Mouse (Mus musculus) liver, embryonic 13.5 days (tissue): ENCODE data around the gene Rrp15. TPM values are rescaled to one million over a fixed set of nuclear protein-coding genes. Genes with fewer than 3 reads are reported as not detected.

ENCODE experiments used
- ATAC-seq: fragments of 200-750 bp; cut with Nextera tagmentation; 2 replicates; pipeline ENCODE4 v1.8.0; 2017; ENCODE audit warnings: low read depth, mild to moderate bottlenecking, moderate number of reproducible peaks, moderate library complexity
- DNase-seq: peaks from one replicate; pipeline ENCODE4 v3.0.0; 2022
- H3K27ac ChIP-seq: fragments of 300-500 bp; sonication (generic); 2 replicates; pipeline ENCODE4 v1.5.1; 2015; ENCODE audit warnings: moderate library complexity, mild to moderate bottlenecking, inconsistent platforms
- H3K27me3 ChIP-seq: fragments of 300-500 bp; sonication (generic); 2 replicates; pipeline ENCODE4 v1.6.1; 2015; ENCODE audit warnings: mild to moderate bottlenecking, inconsistent platforms
- H3K36me3 ChIP-seq: fragments of 300-500 bp; sonication (generic); 2 replicates; pipeline ENCODE4 v1.6.1; 2015; ENCODE audit warnings: mild to moderate bottlenecking, inconsistent platforms
- H3K4me1 ChIP-seq: fragments of 300-500 bp; sonication (generic); replicated peaks from 2 replicates; pipeline ENCODE4 v1.6.1; 2015; ENCODE audit warnings: inconsistent platforms
- H3K4me2 ChIP-seq: fragments of 300-500 bp; sonication (generic); 2 replicates; pipeline ENCODE4 v1.6.1; 2015; ENCODE audit warnings: inconsistent platforms, mild to moderate bottlenecking, moderate library complexity
- H3K4me3 ChIP-seq: fragments of 300-500 bp; sonication (generic); replicated peaks from 2 replicates; pipeline ENCODE4 v1.5.1; 2015; ENCODE audit warnings: mild to moderate bottlenecking, inconsistent platforms
- H3K9ac ChIP-seq: fragments of 300-500 bp; sonication (generic); 2 replicates; pipeline ENCODE4 v1.6.1; 2015; ENCODE audit warnings: mild to moderate bottlenecking, inconsistent platforms
- H3K9me3 ChIP-seq: fragments of 300-500 bp; sonication (generic); replicated peaks from 2 replicates; pipeline ENCODE4 v1.6.1; 2016; ENCODE audit warnings: inconsistent platforms
- WGBS: fragments of 180-500 bp; shearing (Covaris S2); methylation state at CpG from one replicate; pipeline ENCODE4 v1.1.7; 2015; ENCODE audit not compliant: insufficient replicate concordance; 5-methylcytosine and 5-hydroxymethylcytosine counted together
- polyA plus RNA-seq: library from polyadenylated mRNA; unstranded; fragments of >200 nt; fragmentation: Nextera tagmentation; extraction: Ambion mirVana; gene quantifications from 2 replicates; pipeline ENCODE4 v1.2.1, GENCODE M21; 2015

Gene Rrp15
- polyA plus RNA-seq, 1 experiment from 2014 or later, result 52.7 TPM

- no peaks in the 10 kb centered on the region for H3K4me1 ChIP-seq
- H3K9ac ChIP-seq, result no peak overlapping the region
- peaks cover 4% of the 10 kb centered on the region; the same call in 1 of the 2 replicates for H3K27me3 ChIP-seq
- no peak overlapping the region for H3K4me2 ChIP-seq
- H3K27ac ChIP-seq, result no peak overlapping the region
- H3K36me3 ChIP-seq, result no peaks in the 10 kb centered on the region
- no peak for DNase-seq
- no peak for ATAC-seq
- H3K4me3 ChIP-seq, result no peak overlapping the region
- WGBS, result 51% methylated on average over 9 of the region's 9 CpGs
- no peaks in the 10 kb centered on the region for H3K9me3 ChIP-seq
Measured at GRCm38 (mm10) chr1:186696231-186696630, 52.9 kb downstream of the Rrp15 start.

- Histone ChIP-seq H3K9me3 (no peaks in the 10 kb centered on the region), H3K27ac (no peak overlapping the region), H3K9ac (no peak overlapping the region), H3K4me2 (no peak overlapping the region), H3K4me3 (no peak overlapping the region), H3K36me3 (no peaks in the 10 kb centered on the region), H3K27me3 (peaks cover under 1% of the 10 kb centered on the region; the same call in 1 of the 2 replicates), H3K4me1 (no peaks in the 10 kb centered on the region)
- no peak for DNase-seq
- WGBS, result 62% methylated on average over 4 of the region's 4 CpGs
- ATAC-seq, result no peak
Measured at GRCm38 (mm10) chr1:186695361-186695760, 53.8 kb downstream of the Rrp15 start.

GRCm38 (mm10) chr1:186692370-186692769, 56.8 kb downstream of the Rrp15 start:
- ATAC-seq, result no peak
- no peak overlapping the region for H3K4me3 ChIP-seq
- H3K9me3 ChIP-seq, result no peaks in the 10 kb centered on the region
- no peak overlapping the region for H3K27ac ChIP-seq
- no peak overlapping the region for H3K9ac ChIP-seq
- H3K4me2 ChIP-seq, result no peak overlapping the region
- no peaks in the 10 kb centered on the region for H3K27me3 ChIP-seq
- WGBS, result 58% methylated on average over 4 of the region's 4 CpGs
- H3K36me3 ChIP-seq, result no peaks in the 10 kb centered on the region
- no peaks in the 10 kb centered on the region for H3K4me1 ChIP-seq
- DNase-seq, result no peak

- no peak overlapping the region for H3K9ac ChIP-seq
- no peak overlapping the region for H3K4me2 ChIP-seq
- DNase-seq, result no peak
- 68% methylated on average over 9 of the region's 9 CpGs for WGBS
- no peak overlapping the region for H3K27ac ChIP-seq
- no peak overlapping the region for H3K4me3 ChIP-seq
- no peak for ATAC-seq
- no peaks in the 10 kb centered on the region for H3K27me3 ChIP-seq
- H3K9me3 ChIP-seq, result no peaks in the 10 kb centered on the region
- no peaks in the 10 kb centered on the region for H3K36me3 ChIP-seq
- H3K4me1 ChIP-seq, result no peaks in the 10 kb centered on the region
Measured at GRCm38 (mm10) chr1:186691708-186692107, 57.5 kb downstream of the Rrp15 start.

GRCm38 (mm10) chr1:186684041-186684440, 65.1 kb downstream of the Rrp15 start:
- H3K27ac ChIP-seq, result no peak overlapping the region
- H3K4me1 ChIP-seq, result no peaks in the 10 kb centered on the region
- ATAC-seq (no peak), DNase-seq (no peak)
- H3K36me3 ChIP-seq, result no peaks in the 10 kb centered on the region
- H3K27me3 ChIP-seq, result no peaks in the 10 kb centered on the region
- H3K9ac ChIP-seq, result no peak overlapping the region
- WGBS, result 54% methylated on average over 3 of the region's 3 CpGs
- H3K4me3 ChIP-seq, result no peak overlapping the region
- no peak overlapping the region for H3K4me2 ChIP-seq
- H3K9me3 ChIP-seq, result no peaks in the 10 kb centered on the region

- H3K9ac ChIP-seq, result no peak overlapping the region
- no peaks in the 10 kb centered on the region for H3K27me3 ChIP-seq
- H3K4me3 ChIP-seq, result no peak overlapping the region
- ATAC-seq (no peak), DNase-seq (no peak)
- no peak overlapping the region for H3K27ac ChIP-seq
- H3K4me1 ChIP-seq, result no peaks in the 10 kb centered on the region
- H3K36me3 ChIP-seq, result no peaks in the 10 kb centered on the region
- 63% methylated on average over 7 of the region's 7 CpGs for WGBS
- H3K4me2 ChIP-seq, result no peak overlapping the region
- no peaks in the 10 kb centered on the region for H3K9me3 ChIP-seq
Measured at GRCm38 (mm10) chr1:186682606-186683005, 66.6 kb downstream of the Rrp15 start.

GRCm38 (mm10) chr1:186677614-186678013, 71.5 kb downstream of the Rrp15 start:
- Histone ChIP-seq H3K4me3 (no peak overlapping the region), H3K4me1 (no peaks in the 10 kb centered on the region), H3K27me3 (no peaks in the 10 kb centered on the region), H3K9ac (no peak overlapping the region), H3K36me3 (no peaks in the 10 kb centered on the region), H3K4me2 (no peak overlapping the region), H3K27ac (no peak overlapping the region), H3K9me3 (no peaks in the 10 kb centered on the region)
- DNase-seq (no peak), ATAC-seq (0 out of 2 replicates have a peak, but pooled peaks have one; percentile 31)
- 62% methylated on average over 12 of the region's 12 CpGs for WGBS

GRCm38 (mm10) chr1:186676199-186676598, 73.0 kb downstream of the Rrp15 start:
- DNase-seq (no peak), ATAC-seq (no peak)
- Histone ChIP-seq H3K27ac (no peak overlapping the region), H3K9ac (no peak overlapping the region), H3K4me1 (no peaks in the 10 kb centered on the region), H3K4me2 (no peak overlapping the region), H3K36me3 (no peaks in the 10 kb centered on the region), H3K4me3 (no peak overlapping the region), H3K9me3 (no peaks in the 10 kb centered on the region), H3K27me3 (no peaks in the 10 kb centered on the region)
- 47% methylated on average over 5 of the region's 5 CpGs for WGBS

- H3K9me3 ChIP-seq, result no peaks in the 10 kb centered on the region
- DNase-seq, result no peak
- H3K27ac ChIP-seq, result no peak overlapping the region
- no peak overlapping the region for H3K4me3 ChIP-seq
- H3K27me3 ChIP-seq, result no peaks in the 10 kb centered on the region
- ATAC-seq, result no peak
- no peak overlapping the region for H3K9ac ChIP-seq
- H3K4me1 ChIP-seq, result no peaks in the 10 kb centered on the region
- no peaks in the 10 kb centered on the region for H3K36me3 ChIP-seq
- H3K4me2 ChIP-seq, result no peak overlapping the region
- 77% methylated on average over 6 of the region's 6 CpGs for WGBS
Measured at GRCm38 (mm10) chr1:186675263-186675662, 73.9 kb downstream of the Rrp15 start.

- ATAC-seq (no peak), DNase-seq (no peak)
- Histone ChIP-seq H3K4me3 (no peak overlapping the region), H3K9ac (no peak overlapping the region), H3K27ac (no peak overlapping the region), H3K4me1 (no peaks in the 10 kb centered on the region), H3K9me3 (no peaks in the 10 kb centered on the region), H3K36me3 (no peaks in the 10 kb centered on the region), H3K4me2 (no peak overlapping the region), H3K27me3 (no peaks in the 10 kb centered on the region)
- WGBS, result 65% methylated on average over 3 of the region's 3 CpGs
Measured at GRCm38 (mm10) chr1:186674621-186675020, 74.5 kb downstream of the Rrp15 start.

- 69% methylated on average over 4 of the region's 4 CpGs for WGBS
- no peak for ATAC-seq
- no peak overlapping the region for H3K9ac ChIP-seq
- H3K4me2 ChIP-seq, result no peak overlapping the region
- H3K4me1 ChIP-seq, result no peaks in the 10 kb centered on the region
- H3K27me3 ChIP-seq, result no peaks in the 10 kb centered on the region
- no peaks in the 10 kb centered on the region for H3K9me3 ChIP-seq
- no peak overlapping the region for H3K4me3 ChIP-seq
- H3K36me3 ChIP-seq, result no peaks in the 10 kb centered on the region
- no peak overlapping the region for H3K27ac ChIP-seq
- DNase-seq, result no peak
Measured at GRCm38 (mm10) chr1:186673166-186673565, 76.0 kb downstream of the Rrp15 start.
